In genomic region chr19:58244148-58244547, GRCm38 (mm10) we compare ENCODE assay signal across 9 mouse cellular contexts.
A peak's percentile ranks its signal among the peaks of the same experiment; 100 is the strongest.
DNase-seq lines count a peak whose midpoint lies in the region; ATAC-seq and TF ChIP-seq lines count a peak whose summit lies in the region.
"Had no signal": no experiment of that assay in that cellular context is flagged by ENCODE, and none has a peak within 500 bp of the region (broad histone marks: within the 10 kb centered on the region; RNA-seq: fewer than 3 reads in every experiment).

No protein-coding gene starts in this region.

- H3K27me3 ChIP-seq in hindbrain, embryonic 10.5 days (ENCODE audit: insufficient read depth, poor library complexity, severe bottlenecking), result no peaks in the 10 kb centered on the region
- H3K27me3 ChIP-seq in hindbrain, postnatal 0 days (ENCODE audit: insufficient read depth, low read length), result no peaks in the 10 kb centered on the region
- H3K27me3 ChIP-seq in neural tube, embryonic 13.5 days, result no peaks in the 10 kb centered on the region
- no peaks in the 10 kb centered on the region for H3K27me3 ChIP-seq in limb, embryonic 12.5 days

- WGBS in hindbrain, embryonic 10.5 days, result 70% methylated on average over 4 of the region's 4 CpGs
- 58% methylated on average over 4 of the region's 4 CpGs for WGBS in hindbrain, postnatal 0 days
- WGBS in neural tube, embryonic 13.5 days, result 54% methylated on average over 4 of the region's 4 CpGs
- WGBS in limb, embryonic 12.5 days, result 11% methylated on average over 4 of the region's 4 CpGs

- no peak for ATAC-seq in hindbrain, postnatal 0 days
- no peak for ATAC-seq in neural tube, embryonic 13.5 days (ENCODE audit: low read depth)
- ATAC-seq in limb, embryonic 12.5 days (ENCODE audit: insufficient number of reproducible peaks, insufficient read depth, low FRiP score, low TSS enrichment, low read depth), result no peak

- no peak for TF ChIP-seq CTCF in hindbrain, postnatal 0 days (IDR thresholded peaks at IDR 0.05; ENCODE audit: low read depth)

- no peaks in the 10 kb centered on the region for H3K9me3 ChIP-seq in hindbrain, embryonic 10.5 days
- no peaks in the 10 kb centered on the region for H3K9me3 ChIP-seq in hindbrain, postnatal 0 days (ENCODE audit: low read length)
- H3K9me3 ChIP-seq in neural tube, embryonic 13.5 days, result no peaks in the 10 kb centered on the region
- H3K9me3 ChIP-seq in limb, embryonic 12.5 days, result no peaks in the 10 kb centered on the region

- no peak overlapping the region for H3K4me3 ChIP-seq in hindbrain, embryonic 10.5 days
- H3K4me3 ChIP-seq in hindbrain, postnatal 0 days (ENCODE audit: low read length), result no peak overlapping the region
- H3K4me3 ChIP-seq in neural tube, embryonic 13.5 days, result no peak overlapping the region
- no peak overlapping the region for H3K4me3 ChIP-seq in limb, embryonic 12.5 days (replicated peaks)

- no peak overlapping the region for H3K9ac ChIP-seq in hindbrain, postnatal 0 days (replicated peaks; ENCODE audit: low read length)
- H3K9ac ChIP-seq in neural tube, embryonic 13.5 days, result no peak overlapping the region
- H3K9ac ChIP-seq in limb, embryonic 12.5 days (replicated peaks), result no peak overlapping the region

- H3K36me3 ChIP-seq in hindbrain, embryonic 10.5 days, result no peaks in the 10 kb centered on the region
- H3K36me3 ChIP-seq in hindbrain, postnatal 0 days (ENCODE audit: insufficient read depth, low read length), result no peaks in the 10 kb centered on the region
- no peaks in the 10 kb centered on the region for H3K36me3 ChIP-seq in neural tube, embryonic 13.5 days
- H3K36me3 ChIP-seq in limb, embryonic 12.5 days, result no peaks in the 10 kb centered on the region

- DNase-seq in hindbrain, embryonic 10.5 days (ENCODE audit: low spot score), result no peak
- no peak for DNase-seq in hindbrain, postnatal 0 days (ENCODE audit: low spot score)
- DNase-seq in neural tube, embryonic 10.5 days (ENCODE audit: extremely low spot score, low spot score), result no peak
- DNase-seq in thymus, adult 18-20 months, result no peak
- DNase-seq in cerebellum, postnatal 4 days (ENCODE audit: low spot score in 2 of 2), result no peak
- no peak for DNase-seq in spleen, postnatal 4 days (ENCODE audit: low spot score in 2 of 2)
- DNase-seq: adrenal gland, postnatal 10 days had no signal

- H3K4me1 ChIP-seq in hindbrain, embryonic 10.5 days (replicated peaks), result peaks cover 10% of the 10 kb centered on the region
- H3K4me1 ChIP-seq in hindbrain, postnatal 0 days (ENCODE audit: insufficient read depth, low read length), result no peaks in the 10 kb centered on the region; the same call in 1 of the 2 replicates
- H3K4me1 ChIP-seq in neural tube, embryonic 13.5 days (replicated peaks), result peaks cover 64% of the 10 kb centered on the region
- peaks cover 32% of the 10 kb centered on the region for H3K4me1 ChIP-seq in limb, embryonic 12.5 days (replicated peaks)

- H3K4me2 ChIP-seq in hindbrain, postnatal 0 days (ENCODE audit: low read depth, low read length), result no peak overlapping the region
- no peak overlapping the region for H3K4me2 ChIP-seq in neural tube, embryonic 13.5 days
- H3K4me2 ChIP-seq in limb, embryonic 12.5 days, result peak overlapping the region; percentile 40

- H3K27ac ChIP-seq in hindbrain, embryonic 10.5 days, result peak overlapping the region; percentile 42; the same call in 1 of the 2 replicates
- no peak overlapping the region for H3K27ac ChIP-seq in hindbrain, postnatal 0 days
- peak overlapping the region; percentile 49 for H3K27ac ChIP-seq in neural tube, embryonic 13.5 days (replicated peaks)
- H3K27ac ChIP-seq in limb, embryonic 12.5 days, result peak overlapping the region; percentile 62
